Mouse (Mus musculus) CH12.LX (cell line): ENCODE data around the gene Adprh. TPM values are rescaled to one million over a fixed set of nuclear protein-coding genes. Genes with fewer than 3 reads are reported as not detected.

Source experiments
- DNase-seq: peaks from one replicate; pipeline ENCODE4 v3.0.0-alpha.2; 2013; ENCODE audit errors: extremely low read depth
- H3K27ac ChIP-seq: 2 replicates; pipeline ENCODE4 v1.5.1; 2012; ENCODE audit warnings: low read depth, mild to moderate bottlenecking, control low read depth, moderate library complexity; ENCODE audit not compliant: insufficient read depth
- H3K27me3 ChIP-seq: replicated peaks from 2 replicates; pipeline ENCODE3; 2012; ENCODE audit warnings: inconsistent platforms
- H3K36me3 ChIP-seq, 2 experiments: replicated peaks in 1 of 2; 2 replicates each; pipeline versions ENCODE3 to v1.6.1; 2012; ENCODE audit warnings: inconsistent platforms in 1 of 2, low read length in 1 of 2, mild to moderate bottlenecking in 1 of 2, mixed read lengths in 1 of 2, moderate library complexity in 1 of 2; ENCODE audit not compliant: control insufficient read depth in 1 of 2, insufficient read depth in 1 of 2
- H3K4me1 ChIP-seq, 2 experiments: 2 replicates each; pipeline ENCODE4 v1.6.1; 2012; ENCODE audit warnings: inconsistent platforms in 1 of 2, moderate library complexity in 1 of 2; ENCODE audit not compliant: insufficient read depth in 2 of 2, control insufficient read depth in 1 of 2
- H3K4me2 ChIP-seq: 2 replicates; pipeline ENCODE4 v1.6.1; 2012; ENCODE audit warnings: low read depth, mild to moderate bottlenecking, control low read depth; ENCODE audit not compliant: poor library complexity, insufficient read depth, severe bottlenecking
- H3K4me3 ChIP-seq, 3 experiments: fragments of 150-350 bp in 1 of 3; sonication (generic) in 1 of 3; replicated peaks in 1 of 3; 2 replicates each; pipeline versions ENCODE3 to v1.5.1; 2011 to 2012; ENCODE audit warnings: low read depth in 2 of 3, low read length in 2 of 3, mild to moderate bottlenecking in 2 of 3, moderate library complexity in 2 of 3, control low read depth in 1 of 3, improper control_type of control experiment in 1 of 3, inconsistent platforms in 1 of 3, mixed read lengths in 1 of 3; ENCODE audit not compliant: poor library complexity in 1 of 3
- H3K79me2 ChIP-seq: replicated peaks from 2 replicates; pipeline ENCODE4 v1.6.1; 2012; ENCODE audit warnings: mild to moderate bottlenecking, moderate library complexity; ENCODE audit not compliant: control insufficient read depth, poor library complexity, insufficient read depth, severe bottlenecking; ENCODE audit errors: extremely low read depth
- H3K9ac ChIP-seq: 2 replicates; pipeline ENCODE4 v1.6.1; 2012; ENCODE audit warnings: low read depth, mild to moderate bottlenecking, control low read depth, moderate library complexity; ENCODE audit not compliant: insufficient read depth
- H3K9me3 ChIP-seq: replicated peaks from 2 replicates; pipeline ENCODE3; 2012; ENCODE audit warnings: low read length, inconsistent platforms, mixed read lengths
- CHD2 ChIP-seq: IDR thresholded peaks from 2 replicates; pipeline ENCODE4 v1.6.1; 2011; ENCODE audit warnings: low read length, improper control_type of control experiment
- CTCF ChIP-seq, 2 experiments: IDR thresholded peaks in 1 of 2; conservative IDR thresholded peaks in 1 of 2; 2 replicates each; pipeline ENCODE4 v1.5.1; 2011 to 2012; ENCODE audit warnings: low read depth in 2 of 2, low read length in 2 of 2, improper control_type of control experiment in 1 of 2, inconsistent platforms in 1 of 2, mild to moderate bottlenecking in 1 of 2, moderate library complexity in 1 of 2
- E2F4 ChIP-seq: IDR thresholded peaks from 2 replicates; pipeline ENCODE4 v1.6.1; 2011; ENCODE audit warnings: low read depth, low read length, improper control_type of control experiment; ENCODE audit not compliant: insufficient replicate concordance
- ETS1 ChIP-seq: conservative IDR thresholded peaks from 2 replicates; pipeline ENCODE4 v1.6.1; 2012; ENCODE audit warnings: low read depth, mild to moderate bottlenecking, inconsistent platforms, low read length, improper control_type of control experiment, moderate library complexity
- IRF4 ChIP-seq: IDR thresholded peaks from 2 replicates; pipeline ENCODE4 v1.6.1; 2014; ENCODE audit warnings: low read depth, mild to moderate bottlenecking, inconsistent platforms, low read length, improper control_type of control experiment
- JUND ChIP-seq: conservative IDR thresholded peaks from 2 replicates; pipeline ENCODE4 v1.6.1; 2011; ENCODE audit warnings: low read depth, low read length, improper control_type of control experiment
- MAFK ChIP-seq: IDR thresholded peaks from 2 replicates; pipeline ENCODE4 v1.6.1; 2011; ENCODE audit warnings: low read length, improper control_type of control experiment; ENCODE audit not compliant: insufficient replicate concordance
- MAX ChIP-seq: IDR thresholded peaks from 2 replicates; pipeline ENCODE4 v1.6.1; 2011; ENCODE audit warnings: low read length, improper control_type of control experiment
- MAZ ChIP-seq: IDR thresholded peaks from 2 replicates; pipeline ENCODE4 v1.6.1; 2012; ENCODE audit warnings: low read depth, mild to moderate bottlenecking, inconsistent platforms, low read length, improper control_type of control experiment, moderate library complexity
- PAX5 ChIP-seq: IDR thresholded peaks from 2 replicates; pipeline ENCODE4 v1.6.1; 2012; ENCODE audit warnings: low read length, inconsistent platforms, mixed read lengths
- POLR2AphosphoS2 ChIP-seq: IDR thresholded peaks from 2 replicates; pipeline ENCODE4 v1.6.1; 2011; ENCODE audit warnings: low read depth, low read length, improper control_type of control experiment
- SIN3A ChIP-seq: IDR thresholded peaks from 2 replicates; pipeline ENCODE4 v1.6.1; 2012; ENCODE audit warnings: low read length, improper control_type of control experiment, inconsistent platforms
- TCF12 ChIP-seq: IDR thresholded peaks from 2 replicates; pipeline ENCODE4 v1.6.1; 2014; ENCODE audit warnings: low read depth, mild to moderate bottlenecking, inconsistent platforms, low read length, improper control_type of control experiment
- ZMIZ1 ChIP-seq: IDR thresholded peaks from 2 replicates; pipeline ENCODE4 v1.6.1; 2012; ENCODE audit warnings: low read depth, mild to moderate bottlenecking, inconsistent platforms, low read length, improper control_type of control experiment
- dilution Hi-C: fragments of 300-500 bp; cut with MboI; formaldehyde crosslinking; loops from 2 replicates; pipeline ENCODE4 v1.14.3; 2020; ENCODE audit warnings: low sequenced_read_pairs; ENCODE audit not compliant: extremely low pct_unique_long_range_greater_than_20kb, extremely low pct_ligation_motif_present
- in situ Hi-C: fragments of 300-500 bp; cut with MboI; formaldehyde crosslinking; loops from 3 replicates; pipeline ENCODE4 v1.14.3; 2019; ENCODE audit warnings: low sequenced_read_pairs, low pct_ligation_motif_present, low pct_unique_long_range_greater_than_20kb, mixed read lengths
- polyA plus RNA-seq: library from polyadenylated mRNA; unstranded; fragments of >175 nt; gene quantifications from 2 replicates; pipeline ENCODE4 v1.2.1, GENCODE M21; 2012; ENCODE audit warnings: low read depth; ENCODE audit not compliant: insufficient read length
- total RNA-seq, 2 experiments: library from RNA; depleted of rRNA; stranded (reverse); fragments of 300-350 nt in 1 of 2; fragments of >200 nt in 1 of 2; gene quantifications; 2 replicates each; pipeline ENCODE4 v1.2.3; 2012 to 2014

Gene Adprh
- total and polyA plus RNA-seq, 3 experiments, result 45.3 to 82.9 (median 67.7) TPM

- TF ChIP-seq ETS1, result no peak
- no peak for TF ChIP-seq IRF4
- no peak for TF ChIP-seq MAZ
- TF ChIP-seq PAX5, result no peak
- no peak for TF ChIP-seq CHD2
- TF ChIP-seq CTCF (conservative IDR thresholded peaks at IDR 0.05 in 1 of 2, IDR thresholded peaks at IDR 0.05 in 1 of 2; ENCODE audit: low read depth in 2 of 2, low read length in 2 of 2), result no peak
- TF ChIP-seq E2F4, result no peak
- no peak for TF ChIP-seq JUND
- H3K27ac ChIP-seq, result no peak overlapping the region
These were observed 6.9 kb downstream of the Adprh start for GRCm38 (mm10) chr16:38445576-38445975.

GRCm38 (mm10) chr16:38445046-38445445 lies 7.5 kb downstream of the Adprh start:
- TF ChIP-seq MAFK (no peak), TCF12 (no peak), ZMIZ1 (no peak), MAX (no peak), SIN3A (no peak), POLR2AphosphoS2 (no peak), CTCF (conservative IDR thresholded peaks at IDR 0.05 in 1 of 2, IDR thresholded peaks at IDR 0.05 in 1 of 2; ENCODE audit: low read depth in 2 of 2, low read length in 2 of 2) (no peak)
- H3K4me2 ChIP-seq, result no peak overlapping the region
- peaks cover 52 to 72% of the 10 kb centered on the region in 2 experiments for H3K36me3 ChIP-seq
- H3K27me3 ChIP-seq, result no peaks in the 10 kb centered on the region
- H3K9ac ChIP-seq, result no peak overlapping the region
- peaks cover 14% of the 10 kb centered on the region for H3K9me3 ChIP-seq
- H3K27ac ChIP-seq, result no peak overlapping the region
- peaks cover 17 to 61% of the 10 kb centered on the region in 2 experiments for H3K4me1 ChIP-seq
- dilution Hi-C loops, result no loop called here
- H3K79me2 ChIP-seq, result peaks cover 5% of the 10 kb centered on the region; the same call in 1 of the 2 replicates
- no peak overlapping the region for H3K4me3 ChIP-seq
- no peak for DNase-seq
- in situ Hi-C loops, result no loop called here

More at GRCm38 (mm10) chr16:38445576-38445975, 6.9 kb downstream of the Adprh start:
- H3K27me3 ChIP-seq, result no peaks in the 10 kb centered on the region
- dilution Hi-C loops (no loop called here), in situ Hi-C loops (no loop called here)
- no peak overlapping the region for H3K9ac ChIP-seq
- H3K9me3 ChIP-seq, result peaks cover 14% of the 10 kb centered on the region
- peaks cover 18 to 61% of the 10 kb centered on the region in 2 experiments for H3K4me1 ChIP-seq
- DNase-seq, result no peak
- H3K4me2 ChIP-seq, result no peak overlapping the region
- H3K36me3 ChIP-seq, result peaks cover 55 to 78% of the 10 kb centered on the region in 2 experiments
- no peak overlapping the region for H3K4me3 ChIP-seq
- peaks cover 8% of the 10 kb centered on the region; the same call in 1 of the 2 replicates for H3K79me2 ChIP-seq
